Mouse (Mus musculus) forebrain, embryonic 16.5 days (tissue): ENCODE measurements at regions not wholly inside any gene's neighbourhood (a gene's known extent, or its start where the extent isn't known, plus 50 kb on each side); places are given as distances from the start of the nearest gene placed in this dataset.

Experiments
- ATAC-seq: fragments of 200-750 bp; cut with Nextera tagmentation; 2 replicates; pipeline ENCODE4 v1.8.0; 2017; ENCODE audit warnings: mild to moderate bottlenecking, moderate library complexity
- H3K27ac ChIP-seq: fragments of 300-500 bp; sonication (generic); 2 replicates; pipeline ENCODE4 v1.5.1; 2014; ENCODE audit warnings: low read length, control low read depth
- H3K27me3 ChIP-seq: fragments of 300-500 bp; sonication (generic); replicated peaks from 2 replicates; pipeline ENCODE4 v1.6.1; 2014; ENCODE audit warnings: low read length; ENCODE audit not compliant: control insufficient read depth, insufficient read depth
- H3K36me3 ChIP-seq: fragments of 300-500 bp; sonication (generic); 2 replicates; pipeline ENCODE4 v1.6.1; 2014; ENCODE audit not compliant: control insufficient read depth, insufficient read depth
- H3K4me1 ChIP-seq: fragments of 300-500 bp; sonication (generic); replicated peaks from 2 replicates; pipeline ENCODE4 v1.6.1; 2014; ENCODE audit warnings: low read length; ENCODE audit not compliant: control insufficient read depth, insufficient read depth
- H3K4me2 ChIP-seq: fragments of 300-500 bp; sonication (generic); 2 replicates; pipeline ENCODE4 v1.6.1; 2014; ENCODE audit warnings: mild to moderate bottlenecking, low read length, control low read depth
- H3K4me3 ChIP-seq: fragments of 300-500 bp; sonication (generic); replicated peaks from 2 replicates; pipeline ENCODE4 v1.5.1; 2014; ENCODE audit warnings: mild to moderate bottlenecking, low read length, control low read depth
- H3K9ac ChIP-seq: fragments of 300-500 bp; sonication (generic); replicated peaks from 2 replicates; pipeline ENCODE4 v1.6.1; 2014; ENCODE audit warnings: low read depth, low read length, control low read depth
- H3K9me3 ChIP-seq: fragments of 300-500 bp; sonication (generic); 2 replicates; pipeline ENCODE4 v1.6.1; 2016; ENCODE audit warnings: low read length; ENCODE audit not compliant: control insufficient read depth
- WGBS: fragments of 180-500 bp; shearing (Covaris S2); extraction: QIAGEN DNeasy Blood & Tissue Kit; methylation state at CpG from one replicate; pipeline ENCODE4 v1.1.7; 2014; 5-methylcytosine and 5-hydroxymethylcytosine counted together

DNA sequence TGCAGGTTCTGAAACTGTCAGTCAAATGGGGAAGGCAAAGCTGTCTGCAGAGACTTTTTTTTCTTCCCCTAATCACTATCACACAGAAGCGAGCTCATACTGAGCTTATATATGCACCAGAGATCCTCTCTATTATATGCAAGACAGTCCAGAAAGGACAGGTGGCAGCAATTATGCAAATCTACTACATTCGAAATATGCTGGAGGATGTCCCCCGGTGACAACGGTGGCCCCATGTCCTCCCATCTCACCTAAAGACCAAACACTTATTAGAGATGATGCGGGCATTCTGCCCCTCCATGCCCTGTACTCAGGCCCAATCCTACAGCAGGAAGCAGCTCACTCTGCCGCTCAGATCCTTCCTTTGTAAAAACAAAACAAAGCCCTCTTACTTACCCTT lies 280.4 kb downstream of the Atp23 start:
- Histone ChIP-seq H3K9me3 (no peaks in the 10 kb centered on the region), H3K36me3 (no peaks in the 10 kb centered on the region), H3K4me2 (no peak overlapping the region), H3K27me3 (no peaks in the 10 kb centered on the region), H3K27ac (no peak overlapping the region), H3K4me3 (no peak overlapping the region), H3K4me1 (peaks cover 13% of the 10 kb centered on the region), H3K9ac (no peak overlapping the region)
- WGBS: 46% methylated on average over 6 of the region's 6 CpGs
- no peak for ATAC-seq

- no peaks in the 10 kb centered on the region for H3K9me3 ChIP-seq
- H3K4me2 ChIP-seq: peak overlapping the region; percentile 29
- H3K4me1 ChIP-seq: peaks cover 13% of the 10 kb centered on the region
- ATAC-seq: peak; percentile 55
- no peak overlapping the region for H3K4me3 ChIP-seq
- H3K36me3 ChIP-seq: no peaks in the 10 kb centered on the region
- H3K9ac ChIP-seq: no peak overlapping the region
- 8% methylated on average over 10 of the region's 10 CpGs for WGBS
- H3K27ac ChIP-seq: no peak overlapping the region
- H3K27me3 ChIP-seq: no peaks in the 10 kb centered on the region
Observed at GRCm38 (mm10) chr10:126619970-126620369, 281.2 kb downstream of the Atp23 start.

- no peak for ATAC-seq
- Histone ChIP-seq H3K4me1 (no peaks in the 10 kb centered on the region), H3K9ac (no peak overlapping the region), H3K4me2 (no peak overlapping the region), H3K27ac (no peak overlapping the region), H3K9me3 (no peaks in the 10 kb centered on the region; the same call in 1 of the 2 replicates), H3K27me3 (no peaks in the 10 kb centered on the region), H3K4me3 (no peak overlapping the region), H3K36me3 (no peaks in the 10 kb centered on the region)
- WGBS: 29% methylated on average over 4 of the region's 4 CpGs
Observed at GRCm38 (mm10) chr10:126612226-126612625, 288.9 kb downstream of the Atp23 start.

DNA sequence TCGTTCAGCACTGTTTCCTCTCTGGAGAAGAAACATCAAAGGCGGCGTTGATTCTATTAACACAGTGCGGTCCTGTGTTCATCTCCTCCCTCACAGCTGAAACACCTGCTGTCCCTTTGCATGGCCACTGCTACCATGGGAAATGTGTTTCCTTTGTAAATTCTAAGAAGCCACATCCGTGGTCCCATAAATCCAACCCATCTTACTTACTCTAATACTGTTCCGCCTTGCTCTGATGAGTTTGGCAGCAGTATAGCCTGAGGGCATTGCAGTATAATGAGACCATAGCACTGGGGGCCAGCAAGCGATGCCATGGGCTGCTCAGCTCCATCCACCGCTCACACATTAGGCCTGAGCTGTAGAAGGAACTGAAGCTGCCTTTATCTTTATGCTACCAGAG lies 290.6 kb downstream of the Atp23 start:
- no peak overlapping the region for H3K27ac ChIP-seq

GRCm38 (mm10) chr10:126599686-126600085 lies 301.5 kb downstream of the Atp23 start:
- no peaks in the 10 kb centered on the region for H3K36me3 ChIP-seq
- no peaks in the 10 kb centered on the region for H3K27me3 ChIP-seq
- no peak overlapping the region for H3K4me3 ChIP-seq
- H3K9ac ChIP-seq: no peak overlapping the region
- H3K4me1 ChIP-seq: no peaks in the 10 kb centered on the region
- H3K27ac ChIP-seq: no peak overlapping the region
- ATAC-seq: no peak
- WGBS: 88% methylated on average over 2 of the region's 2 CpGs
- no peak overlapping the region for H3K4me2 ChIP-seq
- H3K9me3 ChIP-seq: no peaks in the 10 kb centered on the region

More for the DNA sequence above, 290.6 kb downstream of the Atp23 start:
- Histone ChIP-seq H3K9ac (no peak overlapping the region), H3K4me2 (no peak overlapping the region), H3K9me3 (no peaks in the 10 kb centered on the region; the same call in 1 of the 2 replicates), H3K36me3 (no peaks in the 10 kb centered on the region), H3K27me3 (no peaks in the 10 kb centered on the region), H3K4me1 (no peaks in the 10 kb centered on the region), H3K4me3 (no peak overlapping the region)
- WGBS: 78% methylated on average over 8 of the region's 8 CpGs
- ATAC-seq: no peak

DNA sequence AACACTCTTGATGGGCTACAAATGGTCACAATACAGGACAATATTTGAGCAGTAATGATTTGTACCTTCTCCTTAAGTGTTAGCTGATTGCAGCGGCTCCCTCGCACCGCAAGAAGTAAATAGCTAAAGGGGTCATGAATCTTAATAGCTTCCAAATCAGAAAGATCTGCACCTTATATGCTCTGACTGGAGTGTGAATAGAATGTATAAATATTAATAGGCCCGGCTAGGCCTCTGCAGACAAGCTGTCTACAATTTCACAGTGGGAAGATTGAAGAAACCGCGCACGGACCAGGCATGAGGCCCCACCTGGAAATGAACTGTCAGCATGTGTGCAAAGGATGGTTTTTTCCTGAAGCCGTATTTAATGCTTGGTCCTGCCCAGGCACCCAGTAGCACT lies 333.0 kb downstream of the Atp23 start:
- Histone ChIP-seq H3K27ac (no peak overlapping the region), H3K4me1 (peaks cover 3% of the 10 kb centered on the region; the same call in 1 of the 2 replicates), H3K9me3 (no peaks in the 10 kb centered on the region), H3K9ac (no peak overlapping the region), H3K4me3 (no peak overlapping the region), H3K4me2 (no peak overlapping the region), H3K27me3 (no peaks in the 10 kb centered on the region), H3K36me3 (no peaks in the 10 kb centered on the region)
- no peak for ATAC-seq
- WGBS: 68% methylated on average over 8 of the region's 8 CpGs

DNA sequence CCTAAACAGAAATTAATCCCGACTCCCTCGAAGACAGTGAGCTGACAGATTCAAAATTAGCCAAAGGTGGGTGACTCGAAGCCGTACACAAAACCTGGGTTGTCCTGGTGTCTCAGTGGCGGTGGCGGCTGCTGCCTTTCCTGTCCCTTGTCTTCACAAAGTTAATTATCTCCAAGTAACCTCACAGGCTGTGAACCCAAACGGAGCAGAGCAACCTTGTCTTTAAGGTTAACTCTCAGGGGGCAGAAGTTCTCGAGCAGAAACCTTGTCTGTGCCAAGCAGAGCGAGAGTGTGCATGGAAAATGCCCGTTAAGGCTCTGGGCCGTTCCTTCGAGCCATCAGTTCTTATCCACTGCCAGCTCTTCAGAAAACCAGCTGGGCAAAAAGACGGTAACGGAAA lies 335.8 kb downstream of the Atp23 start:
- no peak overlapping the region for H3K9ac ChIP-seq
- WGBS: 87% methylated on average over 14 of the region's 14 CpGs
- no peak overlapping the region for H3K4me3 ChIP-seq
- H3K4me2 ChIP-seq: no peak overlapping the region
- H3K27me3 ChIP-seq: no peaks in the 10 kb centered on the region
- H3K4me1 ChIP-seq: peaks cover 3% of the 10 kb centered on the region; the same call in 1 of the 2 replicates
- H3K9me3 ChIP-seq: no peaks in the 10 kb centered on the region
- no peak for ATAC-seq
- no peak overlapping the region for H3K27ac ChIP-seq
- H3K36me3 ChIP-seq: no peaks in the 10 kb centered on the region

DNA sequence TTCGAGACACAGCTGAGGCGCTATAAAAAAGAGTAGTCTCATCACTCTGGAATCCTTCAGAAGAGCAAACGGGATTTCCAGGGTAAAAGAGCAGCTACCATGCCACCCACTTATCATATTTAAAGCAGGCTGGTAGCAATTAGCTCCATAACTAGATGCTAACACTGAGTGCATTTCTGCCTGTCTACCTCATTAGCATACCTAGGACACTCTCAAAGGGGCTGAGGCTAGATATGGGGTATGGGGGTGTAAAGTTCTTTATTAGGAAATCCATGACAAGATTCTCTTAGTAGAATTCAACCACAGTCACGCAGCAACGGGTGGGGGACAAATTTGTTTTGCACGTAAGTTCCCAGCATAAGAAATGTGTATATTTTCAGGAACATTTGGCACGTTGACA lies 346.1 kb downstream of the Atp23 start:
- H3K4me1 ChIP-seq: no peaks in the 10 kb centered on the region
- no peaks in the 10 kb centered on the region for H3K27me3 ChIP-seq
- 56% methylated on average over 7 of the region's 7 CpGs for WGBS
- H3K4me3 ChIP-seq: no peak overlapping the region
- H3K27ac ChIP-seq: no peak overlapping the region
- no peaks in the 10 kb centered on the region for H3K9me3 ChIP-seq
- H3K9ac ChIP-seq: no peak overlapping the region
- no peak for ATAC-seq
- H3K4me2 ChIP-seq: no peak overlapping the region
- no peaks in the 10 kb centered on the region for H3K36me3 ChIP-seq

DNA sequence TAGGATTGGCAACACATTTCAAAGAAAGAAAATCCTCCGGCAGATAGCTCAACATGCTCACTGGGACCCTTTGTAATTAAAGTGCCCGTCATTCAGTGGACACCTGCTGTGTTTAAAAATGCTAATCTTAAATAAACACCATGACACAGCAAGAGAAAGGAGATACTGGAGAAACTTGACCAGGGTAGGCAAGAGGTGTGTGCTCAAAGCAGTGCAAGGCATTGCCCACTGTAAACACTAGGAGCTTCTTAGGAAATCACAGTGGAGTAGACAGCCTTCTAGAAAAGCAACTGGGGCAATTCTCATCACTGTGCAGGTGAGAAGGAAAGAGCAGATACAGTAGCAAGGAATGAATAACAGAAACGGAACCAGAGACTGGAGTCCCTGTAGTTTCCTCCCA lies 369.2 kb downstream of the Atp23 start:
- Histone ChIP-seq H3K4me2 (no peak overlapping the region), H3K4me1 (no peaks in the 10 kb centered on the region; the same call in 1 of the 2 replicates), H3K36me3 (no peaks in the 10 kb centered on the region), H3K4me3 (no peak overlapping the region), H3K27me3 (no peaks in the 10 kb centered on the region), H3K27ac (no peak overlapping the region), H3K9me3 (no peaks in the 10 kb centered on the region), H3K9ac (no peak overlapping the region)
- ATAC-seq: no peak
- WGBS: 39% methylated on average over 3 of the region's 3 CpGs

DNA sequence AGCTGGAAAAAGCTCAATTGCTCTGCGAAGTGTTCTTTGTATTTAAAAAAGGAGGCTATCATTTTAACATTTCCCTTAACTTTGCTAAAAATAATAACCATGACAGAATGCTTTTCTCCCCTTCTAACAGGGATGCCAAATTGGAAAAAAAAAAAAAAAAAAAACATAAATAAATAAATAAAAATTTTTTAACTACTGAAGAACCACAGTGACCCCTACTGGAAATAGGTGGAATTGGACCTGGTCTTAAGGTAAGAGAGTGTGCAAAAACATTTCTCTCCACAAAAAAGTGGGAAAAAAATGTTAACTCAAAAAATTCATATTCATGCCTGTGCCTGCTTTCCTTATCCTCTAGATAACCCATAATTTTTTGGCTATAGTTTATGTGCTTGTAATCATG lies 369.8 kb downstream of the Atp23 start:
- no peaks in the 10 kb centered on the region for H3K27me3 ChIP-seq
- ATAC-seq: peak; percentile 18; the same call in 1 of the 2 replicates
- WGBS: 38% methylated on average over 1 of the region's 1 CpGs

More for the DNA sequence above, 369.8 kb downstream of the Atp23 start:
- Histone ChIP-seq H3K4me3 (no peak overlapping the region), H3K36me3 (no peaks in the 10 kb centered on the region), H3K9ac (no peak overlapping the region), H3K4me1 (no peaks in the 10 kb centered on the region; the same call in 1 of the 2 replicates), H3K27ac (no peak overlapping the region), H3K9me3 (no peaks in the 10 kb centered on the region), H3K4me2 (no peak overlapping the region)
